Mouse (Mus musculus): ENCODE results near the gene Vat1l. TPM values are rescaled to one million over a fixed set of nuclear protein-coding genes. Genes with fewer than 3 reads are reported as not detected.
A peak's percentile ranks its signal among the peaks of the same experiment; 100 is the strongest.

Gene Vat1l
- 3.1 and 4.0 TPM in 2 replicates for polyA plus RNA-seq (2014; fragmentation: Nextera tagmentation; extraction: Ambion mirVana)

DNA sequence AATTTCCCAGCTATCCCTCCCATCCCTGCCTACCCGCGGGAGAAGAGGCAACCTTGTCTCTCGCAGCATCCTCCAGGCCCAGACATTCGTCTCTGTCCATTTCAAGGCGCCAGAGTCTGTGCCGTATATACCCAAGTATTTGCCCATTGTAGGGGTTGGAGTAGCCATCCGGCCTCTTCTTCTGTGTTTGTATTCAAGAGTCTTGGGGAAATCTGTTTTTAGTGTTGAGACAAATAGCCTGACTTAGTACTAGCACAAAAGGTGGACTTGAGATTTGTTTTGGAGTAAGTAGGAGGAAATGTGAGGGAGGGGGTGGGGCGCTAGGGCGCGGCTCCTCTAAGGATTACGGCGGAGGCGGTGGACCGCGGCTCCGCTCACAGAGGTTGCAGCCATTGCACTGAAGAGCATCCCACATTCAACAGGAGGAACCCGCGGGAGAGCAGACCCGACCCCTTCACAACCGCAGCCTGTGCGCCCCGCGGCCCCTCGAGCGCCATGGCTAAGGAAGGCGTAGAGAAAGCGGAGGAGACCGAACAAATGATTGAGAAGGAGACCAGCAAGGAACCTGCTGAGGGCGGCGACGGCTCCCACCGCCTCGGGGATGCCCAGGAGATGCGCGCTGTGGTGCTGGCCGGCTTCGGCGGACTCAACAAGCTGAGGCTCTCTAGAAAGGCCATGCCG is at the start of gene Vat1l:
Gene Vat1l, plus strand, starts transcription at position 392 of the 681 bp plus-strand sequence.
- H3K27ac ChIP-seq (ENCODE audit: low read depth, low read length) = no peak within 1 kb of the TSS
- WGBS = under 1% methylated on average over 37 of the region's 39 CpGs
- peaks cover 13% of the 10 kb centered on the region; the same call in 1 of the 2 replicates for H3K27me3 ChIP-seq (ENCODE audit: control insufficient read depth, insufficient read depth, low read length)
- ATAC-seq (ENCODE audit: low FRiP score, low TSS enrichment) = peak; percentile 94
- H3K4me2 ChIP-seq (replicated peaks; ENCODE audit: low read depth, low read length) = peak within 1 kb of the TSS; percentile 69
- H3K4me1 ChIP-seq (ENCODE audit: control insufficient read depth, insufficient read depth, low read length) = 0 out of 2 replicates have a peak, but pooled peaks cover 3% of the 10 kb centered on the region
- H3K36me3 ChIP-seq (ENCODE audit: control insufficient read depth, insufficient read depth, low read length) = no peaks in the 10 kb centered on the region
- peak within 1 kb of the TSS; percentile 2; the same call in 1 of the 2 replicates for H3K9ac ChIP-seq (ENCODE audit: low read depth, low read length)
- H3K9me3 ChIP-seq (ENCODE audit: control insufficient read depth, low read length) = no peaks in the 10 kb centered on the region
- H3K4me3 ChIP-seq (ENCODE audit: low read length) = peak within 1 kb of the TSS; percentile 47

DNA sequence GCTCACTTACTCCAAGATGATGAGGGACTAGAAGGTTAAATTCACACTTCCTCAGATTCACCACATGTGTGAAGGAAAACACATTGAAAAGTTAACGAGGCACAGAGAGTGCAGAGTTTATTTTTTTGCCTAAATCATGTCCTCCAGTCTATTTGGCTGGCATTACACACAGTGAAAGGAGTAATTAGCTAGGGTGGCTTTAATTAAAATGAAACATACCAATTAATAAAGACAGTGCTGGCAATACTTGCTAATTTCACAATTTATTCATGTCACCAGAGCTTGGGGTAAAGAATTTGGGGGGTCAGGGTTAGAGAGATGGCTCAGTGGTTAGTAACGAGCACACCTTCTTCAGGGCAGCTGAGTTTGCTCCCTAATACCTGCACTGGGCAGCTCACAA is 46.8 kb upstream of the Vat1l start:
- no peak for ATAC-seq (ENCODE audit: low FRiP score, low TSS enrichment)
- Histone ChIP-seq H3K4me1 (ENCODE audit: control insufficient read depth, insufficient read depth, low read length) (no peaks in the 10 kb centered on the region), H3K27me3 (ENCODE audit: control insufficient read depth, insufficient read depth, low read length) (no peaks in the 10 kb centered on the region), H3K9ac (ENCODE audit: low read depth, low read length) (no peak overlapping the region), H3K9me3 (ENCODE audit: control insufficient read depth, low read length) (no peaks in the 10 kb centered on the region), H3K36me3 (ENCODE audit: control insufficient read depth, insufficient read depth, low read length) (no peaks in the 10 kb centered on the region), H3K27ac (ENCODE audit: low read depth, low read length) (no peak overlapping the region), H3K4me2 (replicated peaks; ENCODE audit: low read depth, low read length) (no peak overlapping the region), H3K4me3 (ENCODE audit: low read length) (no peak overlapping the region)
- 60% methylated on average over 2 of the region's 2 CpGs for WGBS

DNA sequence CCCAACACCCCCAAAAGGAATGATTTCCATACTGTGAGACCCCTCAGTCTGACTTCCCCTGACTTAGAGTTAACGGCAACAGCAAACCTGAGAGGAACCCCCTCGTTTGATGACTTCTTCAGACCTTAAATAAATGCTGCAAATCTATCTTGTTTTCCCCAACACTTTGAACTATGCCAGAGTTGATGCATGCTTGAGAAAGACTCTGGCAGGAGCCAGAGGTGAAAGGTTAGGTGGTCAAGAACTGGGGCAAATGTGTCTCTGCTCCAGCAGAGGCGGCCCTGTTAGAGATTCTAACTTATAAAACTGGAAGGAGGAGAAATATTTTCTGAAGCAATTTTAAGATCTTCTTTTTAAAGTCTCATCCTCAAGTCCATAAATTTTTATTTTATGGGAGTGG is 45.7 kb upstream of the Vat1l start:
- no peaks in the 10 kb centered on the region for H3K36me3 ChIP-seq (ENCODE audit: control insufficient read depth, insufficient read depth, low read length)
- H3K9ac ChIP-seq (ENCODE audit: low read depth, low read length) = no peak overlapping the region
- H3K27me3 ChIP-seq (ENCODE audit: control insufficient read depth, insufficient read depth, low read length) = no peaks in the 10 kb centered on the region
- H3K4me3 ChIP-seq (ENCODE audit: low read length) = no peak overlapping the region
- H3K27ac ChIP-seq (ENCODE audit: low read depth, low read length) = no peak overlapping the region
- no peak for ATAC-seq (ENCODE audit: low FRiP score, low TSS enrichment)
- H3K4me1 ChIP-seq (ENCODE audit: control insufficient read depth, insufficient read depth, low read length) = no peaks in the 10 kb centered on the region
- 58% methylated on average over 3 of the region's 3 CpGs for WGBS
- no peak overlapping the region for H3K4me2 ChIP-seq (replicated peaks; ENCODE audit: low read depth, low read length)
- no peaks in the 10 kb centered on the region for H3K9me3 ChIP-seq (ENCODE audit: control insufficient read depth, low read length)

DNA sequence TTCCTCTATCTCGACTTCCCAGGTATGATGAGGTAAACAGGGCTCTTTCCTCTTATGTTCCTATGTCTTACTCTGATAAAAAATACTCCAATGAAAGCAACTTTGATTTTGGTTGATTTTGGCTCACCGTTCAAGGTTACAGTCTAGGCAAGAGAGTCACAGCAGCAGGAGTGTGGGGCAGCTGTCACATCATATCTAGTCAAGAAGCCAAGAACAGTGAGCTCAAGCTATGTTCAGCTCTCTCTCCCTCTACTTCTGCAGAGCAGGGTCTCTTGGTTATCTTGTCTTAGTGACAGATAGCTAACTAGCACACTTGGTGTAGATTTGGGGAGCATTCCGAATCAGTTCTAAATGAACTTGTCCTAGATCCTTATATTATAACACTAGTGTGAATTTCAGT is 41.5 kb upstream of the Vat1l start:
- Histone ChIP-seq H3K4me3 (ENCODE audit: low read length) (no peak overlapping the region), H3K4me2 (replicated peaks; ENCODE audit: low read depth, low read length) (no peak overlapping the region), H3K9ac (ENCODE audit: low read depth, low read length) (no peak overlapping the region), H3K36me3 (ENCODE audit: control insufficient read depth, insufficient read depth, low read length) (no peaks in the 10 kb centered on the region), H3K9me3 (ENCODE audit: control insufficient read depth, low read length) (no peaks in the 10 kb centered on the region), H3K27ac (ENCODE audit: low read depth, low read length) (no peak overlapping the region), H3K27me3 (ENCODE audit: control insufficient read depth, insufficient read depth, low read length) (no peaks in the 10 kb centered on the region), H3K4me1 (ENCODE audit: control insufficient read depth, insufficient read depth, low read length) (no peaks in the 10 kb centered on the region)
- ATAC-seq (ENCODE audit: low FRiP score, low TSS enrichment) = no peak
- WGBS = 87% methylated on average over 3 of the region's 3 CpGs

DNA sequence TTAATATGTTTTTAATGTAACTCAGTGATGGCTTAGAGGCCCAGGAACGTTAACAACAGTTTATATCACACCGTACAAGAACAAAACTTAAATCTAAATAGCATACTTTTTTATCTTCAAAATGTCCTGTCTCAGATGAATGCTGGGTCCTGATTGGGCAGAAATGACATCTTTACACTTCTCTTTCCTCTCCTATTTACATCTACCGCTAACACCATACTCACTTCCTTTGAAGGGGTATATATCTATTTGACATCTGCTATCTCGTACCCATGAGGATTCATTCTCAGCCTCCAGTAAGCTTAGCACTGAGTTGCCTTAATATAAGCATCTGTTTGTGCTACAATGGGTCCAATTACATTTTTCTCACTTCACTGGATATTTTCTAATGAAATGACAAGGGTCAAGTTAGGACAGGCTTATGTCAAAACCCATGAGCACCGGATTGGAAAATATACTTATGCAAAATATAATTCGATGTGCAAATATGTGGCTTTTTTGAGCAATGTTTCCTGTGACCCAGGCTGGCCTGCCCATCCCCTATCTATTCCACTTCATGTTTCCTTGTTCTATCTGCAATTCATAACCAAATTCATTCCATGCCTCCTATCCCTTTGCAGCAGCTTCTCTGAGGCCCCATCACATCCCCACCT is 40.8 kb upstream of the Vat1l start:
- ATAC-seq (ENCODE audit: low FRiP score, low TSS enrichment) = no peak
- Histone ChIP-seq H3K36me3 (ENCODE audit: control insufficient read depth, insufficient read depth, low read length) (no peaks in the 10 kb centered on the region), H3K9me3 (ENCODE audit: control insufficient read depth, low read length) (no peaks in the 10 kb centered on the region), H3K9ac (ENCODE audit: low read depth, low read length) (no peak overlapping the region), H3K4me3 (ENCODE audit: low read length) (no peak overlapping the region), H3K27ac (ENCODE audit: low read depth, low read length) (no peak overlapping the region), H3K27me3 (ENCODE audit: control insufficient read depth, insufficient read depth, low read length) (no peaks in the 10 kb centered on the region), H3K4me1 (ENCODE audit: control insufficient read depth, insufficient read depth, low read length) (no peaks in the 10 kb centered on the region), H3K4me2 (replicated peaks; ENCODE audit: low read depth, low read length) (no peak overlapping the region)
- WGBS = 88% methylated on average over 6 of the region's 6 CpGs

DNA sequence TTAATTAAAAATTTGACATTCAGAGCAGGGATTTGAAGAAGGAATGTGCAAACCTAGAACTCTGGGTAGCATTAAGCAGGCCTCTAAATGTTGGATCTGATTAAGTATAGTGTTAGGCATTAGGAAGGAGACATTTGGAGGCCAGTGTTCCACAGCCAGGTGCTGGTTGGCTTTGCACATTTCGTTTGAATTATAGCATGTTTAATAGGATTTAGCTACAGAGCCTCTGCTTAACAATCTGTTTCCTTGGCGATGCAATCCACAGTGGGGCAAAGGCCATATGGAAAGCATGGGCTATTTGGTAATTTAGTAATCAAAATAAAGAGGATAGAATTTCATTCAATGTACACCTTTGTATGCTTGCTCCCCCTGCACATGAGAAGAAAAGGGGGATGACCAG is 39.7 kb upstream of the Vat1l start:
- H3K4me3 ChIP-seq (ENCODE audit: low read length) = no peak overlapping the region
- H3K9me3 ChIP-seq (ENCODE audit: control insufficient read depth, low read length) = no peaks in the 10 kb centered on the region
- no peak overlapping the region for H3K4me2 ChIP-seq (replicated peaks; ENCODE audit: low read depth, low read length)
- 78% methylated on average over 2 of the region's 2 CpGs for WGBS
- H3K27me3 ChIP-seq (ENCODE audit: control insufficient read depth, insufficient read depth, low read length) = no peaks in the 10 kb centered on the region
- H3K4me1 ChIP-seq (ENCODE audit: control insufficient read depth, insufficient read depth, low read length) = no peaks in the 10 kb centered on the region
- no peak overlapping the region for H3K9ac ChIP-seq (ENCODE audit: low read depth, low read length)
- no peak overlapping the region for H3K27ac ChIP-seq (ENCODE audit: low read depth, low read length)
- ATAC-seq (ENCODE audit: low FRiP score, low TSS enrichment) = no peak
- no peaks in the 10 kb centered on the region for H3K36me3 ChIP-seq (ENCODE audit: control insufficient read depth, insufficient read depth, low read length)

DNA sequence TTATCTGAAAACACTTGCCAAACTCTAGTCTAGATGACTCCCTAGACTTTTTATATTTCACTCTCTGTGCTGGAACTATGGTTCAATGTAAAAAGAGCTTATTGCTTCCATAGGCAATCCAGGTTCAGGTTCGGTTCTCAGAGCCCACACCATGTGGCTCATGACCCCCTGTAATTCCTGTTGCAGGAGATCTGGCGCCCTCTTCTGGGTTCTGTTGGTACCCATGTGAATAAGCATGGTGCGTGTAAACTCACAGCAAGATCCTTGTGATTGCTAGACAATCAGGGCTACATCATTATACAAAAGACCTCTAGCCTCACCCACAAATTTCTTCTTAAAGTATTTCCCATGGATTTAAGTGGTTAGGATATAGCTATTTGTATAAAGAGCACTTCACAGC is 28.7 kb upstream of the Vat1l start:
- Histone ChIP-seq H3K9me3 (ENCODE audit: control insufficient read depth, low read length) (no peaks in the 10 kb centered on the region), H3K36me3 (ENCODE audit: control insufficient read depth, insufficient read depth, low read length) (no peaks in the 10 kb centered on the region), H3K4me3 (ENCODE audit: low read length) (no peak overlapping the region), H3K27ac (ENCODE audit: low read depth, low read length) (no peak overlapping the region), H3K9ac (ENCODE audit: low read depth, low read length) (no peak overlapping the region), H3K27me3 (ENCODE audit: control insufficient read depth, insufficient read depth, low read length) (no peaks in the 10 kb centered on the region), H3K4me1 (ENCODE audit: control insufficient read depth, insufficient read depth, low read length) (no peaks in the 10 kb centered on the region), H3K4me2 (replicated peaks; ENCODE audit: low read depth, low read length) (no peak overlapping the region)
- WGBS = 68% methylated on average over 3 of the region's 3 CpGs
- no peak for ATAC-seq (ENCODE audit: low FRiP score, low TSS enrichment)

DNA sequence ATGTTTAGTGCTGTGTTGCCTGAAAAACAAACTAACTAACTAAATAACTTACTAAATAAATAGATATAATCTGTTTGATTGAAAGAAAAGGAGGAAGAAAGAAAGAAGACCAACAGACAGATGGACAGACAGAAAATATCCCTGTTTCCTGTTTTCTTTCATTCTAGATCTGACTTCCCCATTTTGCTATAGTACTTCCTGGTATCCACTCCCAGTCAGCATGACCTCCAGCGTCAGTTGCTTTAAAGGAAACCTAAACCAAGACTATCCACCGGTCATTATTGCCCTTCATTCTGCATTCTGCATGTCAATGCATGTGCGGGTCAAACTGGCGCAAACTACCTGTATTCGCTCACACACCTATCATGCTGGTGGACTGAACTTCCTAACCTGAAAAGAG is 12.1 kb upstream of the Vat1l start:
- Histone ChIP-seq H3K27ac (ENCODE audit: low read depth, low read length) (no peak overlapping the region), H3K4me3 (ENCODE audit: low read length) (no peak overlapping the region), H3K9me3 (ENCODE audit: control insufficient read depth, low read length) (no peaks in the 10 kb centered on the region), H3K4me2 (replicated peaks; ENCODE audit: low read depth, low read length) (no peak overlapping the region), H3K4me1 (ENCODE audit: control insufficient read depth, insufficient read depth, low read length) (no peaks in the 10 kb centered on the region), H3K9ac (ENCODE audit: low read depth, low read length) (no peak overlapping the region), H3K36me3 (ENCODE audit: control insufficient read depth, insufficient read depth, low read length) (no peaks in the 10 kb centered on the region), H3K27me3 (ENCODE audit: control insufficient read depth, insufficient read depth, low read length) (no peaks in the 10 kb centered on the region)
- WGBS = 81% methylated on average over 5 of the region's 5 CpGs
- ATAC-seq (ENCODE audit: low FRiP score, low TSS enrichment) = no peak

DNA sequence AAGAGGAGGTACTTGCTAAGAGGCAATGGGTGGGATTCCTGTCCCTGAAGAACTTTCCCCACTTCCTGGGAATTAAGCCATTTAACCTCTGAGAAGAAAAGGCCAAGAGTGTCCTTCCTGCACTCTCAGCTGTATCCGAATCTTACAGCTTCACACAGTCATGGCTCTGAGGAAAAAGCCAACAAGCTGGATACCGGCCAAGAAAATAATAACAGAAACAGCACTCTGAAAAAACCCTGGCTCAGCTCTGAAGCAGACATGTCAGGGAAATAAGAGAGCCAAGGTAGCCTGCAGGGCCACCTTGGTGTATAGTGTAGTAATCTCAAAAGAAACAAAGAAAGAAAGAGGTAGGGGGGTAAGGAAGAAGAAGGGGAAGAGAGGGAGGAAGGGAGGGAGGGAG is 6.4 kb upstream of the Vat1l start:
- H3K9me3 ChIP-seq (ENCODE audit: control insufficient read depth, low read length) = no peaks in the 10 kb centered on the region
- no peaks in the 10 kb centered on the region for H3K36me3 ChIP-seq (ENCODE audit: control insufficient read depth, insufficient read depth, low read length)
- no peak overlapping the region for H3K27ac ChIP-seq (ENCODE audit: low read depth, low read length)
- ATAC-seq (ENCODE audit: low FRiP score, low TSS enrichment) = no peak
- H3K9ac ChIP-seq (ENCODE audit: low read depth, low read length) = no peak overlapping the region
- no peak overlapping the region for H3K4me2 ChIP-seq (replicated peaks; ENCODE audit: low read depth, low read length)
- WGBS = 53% methylated on average over 2 of the region's 2 CpGs
- H3K27me3 ChIP-seq (ENCODE audit: control insufficient read depth, insufficient read depth, low read length) = no peaks in the 10 kb centered on the region
- H3K4me1 ChIP-seq (ENCODE audit: control insufficient read depth, insufficient read depth, low read length) = no peaks in the 10 kb centered on the region
- no peak overlapping the region for H3K4me3 ChIP-seq (ENCODE audit: low read length)
